Mouse (Mus musculus): ENCODE measurements around the gene Selplg.
A peak's percentile ranks its signal among the peaks of the same experiment; 100 is the strongest.

The Selplg gene

GRCm38 (mm10) chr5:113832490-113832901, at the start of gene Selplg:
TSS of gene Selplg (minus strand) at chr5:113832644.
- DNase-seq (ENCODE audit: extremely low spot score), result no peak

GRCm38 (mm10) chr5:113881136-113881535, 48.7 kb upstream of the Selplg start:
- DNase-seq (ENCODE audit: extremely low spot score), result no peak

- DNase-seq (ENCODE audit: extremely low spot score), result no peak
Observed at GRCm38 (mm10) chr5:113878943-113879617, 46.6 kb upstream of the Selplg start.

GRCm38 (mm10) chr5:113877565-113877964, 45.1 kb upstream of the Selplg start:
- DNase-seq (ENCODE audit: extremely low spot score), result no peak

GRCm38 (mm10) chr5:113876176-113876575, 43.7 kb upstream of the Selplg start:
- DNase-seq (ENCODE audit: extremely low spot score), result no peak

GRCm38 (mm10) chr5:113875625-113876024, 43.2 kb upstream of the Selplg start:
- DNase-seq (ENCODE audit: extremely low spot score), result no peak

- DNase-seq (ENCODE audit: extremely low spot score), result no peak
Observed at GRCm38 (mm10) chr5:113874063-113875024, 41.9 kb upstream of the Selplg start.

GRCm38 (mm10) chr5:113872936-113873912, 40.8 kb upstream of the Selplg start:
- DNase-seq (ENCODE audit: extremely low spot score), result peak; percentile 81

GRCm38 (mm10) chr5:113871903-113872548, 39.6 kb upstream of the Selplg start:
- no peak for DNase-seq (ENCODE audit: extremely low spot score)

GRCm38 (mm10) chr5:113870393-113871040, 38.1 kb upstream of the Selplg start:
- no peak for DNase-seq (ENCODE audit: extremely low spot score)

- no peak for DNase-seq (ENCODE audit: extremely low spot score)
Observed at GRCm38 (mm10) chr5:113869132-113869531, 36.7 kb upstream of the Selplg start.

- DNase-seq (ENCODE audit: extremely low spot score), result no peak
Observed at GRCm38 (mm10) chr5:113864992-113865391, 32.5 kb upstream of the Selplg start.

GRCm38 (mm10) chr5:113863994-113864393, 31.6 kb upstream of the Selplg start:
- no peak for DNase-seq (ENCODE audit: extremely low spot score)

- no peak for DNase-seq (ENCODE audit: extremely low spot score)
Observed at GRCm38 (mm10) chr5:113862418-113862817, 30.0 kb upstream of the Selplg start.

- DNase-seq (ENCODE audit: extremely low spot score), result no peak
Observed at GRCm38 (mm10) chr5:113861294-113861693, 28.9 kb upstream of the Selplg start.

GRCm38 (mm10) chr5:113858971-113859370, 26.5 kb upstream of the Selplg start:
- no peak for DNase-seq (ENCODE audit: extremely low spot score)

GRCm38 (mm10) chr5:113858550-113858949, 26.1 kb upstream of the Selplg start:
- no peak for DNase-seq (ENCODE audit: extremely low spot score)

GRCm38 (mm10) chr5:113857631-113858030, 25.2 kb upstream of the Selplg start:
- DNase-seq (ENCODE audit: extremely low spot score), result no peak

- no peak for DNase-seq (ENCODE audit: extremely low spot score)
Observed at GRCm38 (mm10) chr5:113856631-113857030, 24.2 kb upstream of the Selplg start.

- no peak for DNase-seq (ENCODE audit: extremely low spot score)
Observed at GRCm38 (mm10) chr5:113855696-113856095, 23.3 kb upstream of the Selplg start.

- no peak for DNase-seq (ENCODE audit: extremely low spot score)
Observed at GRCm38 (mm10) chr5:113855117-113855516, 22.7 kb upstream of the Selplg start.
